Mouse (Mus musculus) hindbrain, embryonic 10.5 days (tissue): ENCODE data around the gene Lpp. TPM values are rescaled to one million over a fixed set of nuclear protein-coding genes. Genes with fewer than 3 reads are reported as not detected.

Experiments used
- DNase-seq: peaks from one replicate; pipeline ENCODE4 v3.0.0-alpha.2; 2017; ENCODE audit warnings: low spot score
- H3K27ac ChIP-seq: fragments of 300-500 bp; sonication (generic); 2 replicates; pipeline ENCODE4 v1.5.1; 2016; ENCODE audit warnings: mild to moderate bottlenecking, moderate library complexity
- H3K27me3 ChIP-seq: fragments of 300-500 bp; sonication (generic); 2 replicates; pipeline ENCODE4 v1.6.1; 2016; ENCODE audit warnings: mild to moderate bottlenecking; ENCODE audit not compliant: poor library complexity, insufficient read depth, severe bottlenecking
- H3K36me3 ChIP-seq: fragments of 300-500 bp; sonication (generic); 2 replicates; pipeline ENCODE4 v1.6.1; 2016; ENCODE audit warnings: mild to moderate bottlenecking, moderate library complexity
- H3K4me1 ChIP-seq: fragments of 300-500 bp; sonication (generic); replicated peaks from 2 replicates; pipeline ENCODE4 v1.6.1; 2016; ENCODE audit warnings: mild to moderate bottlenecking
- H3K4me3 ChIP-seq: fragments of 300-500 bp; sonication (generic); 2 replicates; pipeline ENCODE4 v1.5.1; 2016; ENCODE audit warnings: mild to moderate bottlenecking, moderate library complexity
- H3K9me3 ChIP-seq: fragments of 300-500 bp; sonication (generic); 2 replicates; pipeline ENCODE4 v1.6.1; 2016; ENCODE audit warnings: mild to moderate bottlenecking, moderate library complexity
- WGBS: fragments of 180-500 bp; shearing (Covaris S2); methylation state at CpG from one replicate; pipeline ENCODE4 v1.1.7; 2016; 5-methylcytosine and 5-hydroxymethylcytosine counted together
- polyA plus RNA-seq: library from polyadenylated mRNA; unstranded; fragments of >200 nt; fragmentation: Nextera tagmentation; extraction: Ambion mirVana; gene quantifications from 2 replicates; pipeline ENCODE4 v1.2.1, GENCODE M21; 2016

The Lpp gene
- polyA plus RNA-seq, 1 experiment from 2014 or later = 26.6 TPM

DNA sequence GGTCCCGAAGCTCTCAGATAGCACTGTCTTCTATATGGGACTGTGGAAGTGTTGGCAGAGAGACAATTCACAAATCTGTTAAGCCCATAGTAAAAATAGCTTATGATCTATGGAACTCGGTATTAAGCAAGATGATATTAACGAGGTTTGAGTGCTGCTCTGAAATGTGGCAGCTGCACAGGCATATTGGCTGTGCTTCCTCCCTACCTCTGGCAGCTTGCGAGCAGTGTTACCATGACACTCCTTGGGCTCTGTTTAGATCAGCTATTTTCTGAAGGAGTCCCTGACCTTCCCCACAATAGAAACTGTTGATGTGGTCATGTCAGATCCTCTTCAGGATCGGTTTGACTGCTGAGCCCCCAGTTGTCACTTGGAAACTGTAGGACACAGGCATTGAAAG, 176.4 kb downstream of the Lpp start:
- 79% methylated on average over 5 of the region's 5 CpGs for WGBS
- 0 out of 2 replicates have a peak, but pooled peaks cover 3% of the 10 kb centered on the region for H3K4me1 ChIP-seq
- no peaks in the 10 kb centered on the region for H3K36me3 ChIP-seq
- no peak overlapping the region for H3K4me3 ChIP-seq
- H3K27ac ChIP-seq = no peak overlapping the region
- DNase-seq = no peak
- no peaks in the 10 kb centered on the region for H3K27me3 ChIP-seq
- H3K9me3 ChIP-seq = no peaks in the 10 kb centered on the region

GRCm38 (mm10) chr16:24576999-24577398, 183.7 kb downstream of the Lpp start:
- Histone ChIP-seq H3K4me1 (no peaks in the 10 kb centered on the region), H3K4me3 (no peak overlapping the region), H3K27me3 (no peaks in the 10 kb centered on the region), H3K36me3 (no peaks in the 10 kb centered on the region), H3K9me3 (no peaks in the 10 kb centered on the region), H3K27ac (no peak overlapping the region)
- 96% methylated on average over 2 of the region's 2 CpGs for WGBS
- no peak for DNase-seq

DNA sequence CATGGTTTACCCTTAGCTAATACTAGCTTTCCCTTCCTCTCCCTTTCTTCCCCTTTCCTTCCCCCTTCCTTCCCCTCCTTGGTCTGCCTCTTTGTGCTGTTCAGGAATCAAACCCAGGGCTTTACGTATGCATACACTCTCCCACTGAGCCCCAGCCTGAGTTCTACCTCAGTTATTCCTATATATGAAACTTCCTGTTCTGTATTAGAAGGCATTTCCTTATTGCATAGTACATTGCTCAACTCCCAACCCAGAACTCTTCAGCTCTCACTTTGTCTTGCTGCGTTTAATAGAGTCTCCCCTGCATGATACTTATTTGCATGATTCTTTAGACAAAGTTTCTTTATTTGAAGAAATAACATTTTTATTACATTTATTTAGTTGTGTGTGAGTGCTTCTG, 184.5 kb downstream of the Lpp start:
- WGBS = 83% methylated on average over 2 of the region's 2 CpGs
- H3K4me1 ChIP-seq = no peaks in the 10 kb centered on the region
- no peaks in the 10 kb centered on the region for H3K36me3 ChIP-seq
- H3K4me3 ChIP-seq = no peak overlapping the region
- H3K9me3 ChIP-seq = no peaks in the 10 kb centered on the region
- no peak overlapping the region for H3K27ac ChIP-seq
- no peak for DNase-seq
- H3K27me3 ChIP-seq = no peaks in the 10 kb centered on the region

DNA sequence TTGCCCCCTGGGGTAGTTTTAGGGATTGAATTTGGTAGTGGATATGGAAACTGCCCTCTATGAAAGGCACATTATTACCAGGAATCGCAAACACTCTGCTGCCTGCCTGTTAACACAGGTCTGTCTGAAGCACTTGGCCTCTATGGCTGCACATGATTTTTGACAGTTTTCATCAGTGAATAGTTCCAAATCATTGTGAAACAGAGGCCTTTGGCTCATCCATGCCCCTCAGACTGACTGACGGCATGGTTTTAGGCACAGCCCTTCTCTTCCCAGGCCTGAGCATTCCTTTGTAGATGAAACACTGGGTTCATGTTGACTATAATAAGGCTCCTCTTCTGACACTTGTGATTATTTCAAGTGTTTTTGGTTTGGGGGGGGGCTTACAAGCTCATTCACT, 189.5 kb downstream of the Lpp start:
- Histone ChIP-seq H3K4me3 (no peak overlapping the region), H3K9me3 (no peaks in the 10 kb centered on the region)
- WGBS = 93% methylated on average over 2 of the region's 2 CpGs

GRCm38 (mm10) chr16:24593535-24593934, 200.2 kb downstream of the Lpp start:
- DNase-seq = no peak
- Histone ChIP-seq H3K4me3 (no peak overlapping the region), H3K4me1 (no peaks in the 10 kb centered on the region), H3K27me3 (no peaks in the 10 kb centered on the region), H3K36me3 (no peaks in the 10 kb centered on the region), H3K9me3 (no peaks in the 10 kb centered on the region), H3K27ac (no peak overlapping the region)
- 87% methylated on average over 4 of the region's 4 CpGs for WGBS

More for the DNA sequence above, 189.5 kb downstream of the Lpp start:
- Histone ChIP-seq H3K27ac (no peak overlapping the region), H3K4me1 (no peaks in the 10 kb centered on the region), H3K27me3 (no peaks in the 10 kb centered on the region), H3K36me3 (no peaks in the 10 kb centered on the region)
- DNase-seq = no peak

DNA sequence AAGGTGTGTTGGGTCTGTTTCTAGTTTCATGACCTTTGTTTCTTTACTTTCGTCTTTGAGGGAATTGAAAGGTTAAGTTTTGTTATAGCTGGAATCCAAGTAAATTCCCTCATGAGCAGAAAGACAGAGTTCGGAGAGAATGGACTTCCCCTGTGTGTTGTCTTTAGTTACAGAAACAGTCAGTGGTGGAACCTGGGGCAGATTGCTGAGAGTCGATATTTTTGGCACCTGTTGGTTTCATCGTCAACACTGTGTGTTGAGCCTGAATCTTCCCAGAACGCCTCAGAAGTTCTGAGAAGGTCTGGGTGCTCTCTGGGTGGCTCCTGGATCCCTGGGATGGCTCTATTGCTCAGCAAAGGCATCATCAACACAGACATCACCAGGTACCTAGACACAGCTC, 201.2 kb downstream of the Lpp start:
- 88% methylated on average over 5 of the region's 5 CpGs for WGBS
- no peak overlapping the region for H3K4me3 ChIP-seq
- H3K9me3 ChIP-seq = no peaks in the 10 kb centered on the region
- no peak overlapping the region for H3K27ac ChIP-seq
- no peak for DNase-seq
- H3K27me3 ChIP-seq = no peaks in the 10 kb centered on the region
- no peaks in the 10 kb centered on the region for H3K4me1 ChIP-seq
- H3K36me3 ChIP-seq = no peaks in the 10 kb centered on the region

DNA sequence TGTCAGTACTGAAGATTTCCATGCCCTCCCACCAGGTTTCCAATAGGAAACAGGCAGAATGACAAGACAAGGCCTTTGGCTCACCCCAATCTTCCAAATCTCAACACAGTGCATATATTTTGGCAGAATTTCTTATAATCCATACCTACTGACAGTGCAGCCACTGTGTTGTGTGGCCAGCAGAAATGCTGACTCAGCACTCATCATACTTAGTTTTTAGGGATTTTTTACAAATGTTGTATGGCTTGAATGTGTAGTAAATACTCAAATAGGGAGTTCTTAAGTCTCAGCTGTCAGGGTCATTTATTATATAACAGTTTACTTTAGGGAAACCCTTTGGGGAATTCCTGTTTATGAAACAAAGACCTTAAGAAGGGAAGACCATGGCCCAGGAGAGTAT, 202.2 kb downstream of the Lpp start:
- DNase-seq = no peak
- H3K36me3 ChIP-seq = no peaks in the 10 kb centered on the region
- no peaks in the 10 kb centered on the region for H3K27me3 ChIP-seq

GRCm38 (mm10) chr16:24598567-24598966, 205.3 kb downstream of the Lpp start:
- H3K27ac ChIP-seq = no peak overlapping the region
- H3K36me3 ChIP-seq = no peaks in the 10 kb centered on the region
- H3K9me3 ChIP-seq = no peaks in the 10 kb centered on the region
- WGBS = 86% methylated on average over 7 of the region's 7 CpGs
- no peaks in the 10 kb centered on the region for H3K4me1 ChIP-seq
- DNase-seq = no peak
- H3K4me3 ChIP-seq = no peak overlapping the region
- H3K27me3 ChIP-seq = no peaks in the 10 kb centered on the region

More for the DNA sequence above, 202.2 kb downstream of the Lpp start:
- Histone ChIP-seq H3K4me1 (no peaks in the 10 kb centered on the region), H3K9me3 (no peaks in the 10 kb centered on the region), H3K4me3 (no peak overlapping the region), H3K27ac (no peak overlapping the region)

DNA sequence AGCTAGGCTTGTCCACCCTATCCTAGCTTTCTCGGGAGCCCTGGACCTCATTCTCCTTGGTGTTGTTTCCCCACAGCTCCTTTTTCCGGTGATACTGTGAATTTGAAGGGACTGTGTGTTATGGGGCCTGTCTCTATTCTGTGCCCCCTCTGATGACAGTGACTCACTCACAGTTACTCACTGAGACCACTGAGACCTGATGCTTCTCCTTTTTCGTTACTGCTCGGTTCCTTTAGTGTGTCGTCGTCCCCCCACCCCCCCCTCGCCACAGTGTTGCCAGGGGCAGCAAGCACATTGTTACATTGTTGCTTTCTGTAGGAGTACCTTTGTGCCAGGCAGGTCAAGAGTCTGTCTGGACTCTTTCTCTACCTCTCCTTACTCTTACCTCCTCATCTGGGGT, 206.5 kb downstream of the Lpp start:
- no peaks in the 10 kb centered on the region for H3K36me3 ChIP-seq
- H3K9me3 ChIP-seq = no peaks in the 10 kb centered on the region
- no peaks in the 10 kb centered on the region for H3K27me3 ChIP-seq
- DNase-seq = no peak
- H3K4me3 ChIP-seq = no peak overlapping the region
- H3K4me1 ChIP-seq = no peaks in the 10 kb centered on the region
- WGBS = 80% methylated on average over 7 of the region's 7 CpGs
- H3K27ac ChIP-seq = no peak overlapping the region

DNA sequence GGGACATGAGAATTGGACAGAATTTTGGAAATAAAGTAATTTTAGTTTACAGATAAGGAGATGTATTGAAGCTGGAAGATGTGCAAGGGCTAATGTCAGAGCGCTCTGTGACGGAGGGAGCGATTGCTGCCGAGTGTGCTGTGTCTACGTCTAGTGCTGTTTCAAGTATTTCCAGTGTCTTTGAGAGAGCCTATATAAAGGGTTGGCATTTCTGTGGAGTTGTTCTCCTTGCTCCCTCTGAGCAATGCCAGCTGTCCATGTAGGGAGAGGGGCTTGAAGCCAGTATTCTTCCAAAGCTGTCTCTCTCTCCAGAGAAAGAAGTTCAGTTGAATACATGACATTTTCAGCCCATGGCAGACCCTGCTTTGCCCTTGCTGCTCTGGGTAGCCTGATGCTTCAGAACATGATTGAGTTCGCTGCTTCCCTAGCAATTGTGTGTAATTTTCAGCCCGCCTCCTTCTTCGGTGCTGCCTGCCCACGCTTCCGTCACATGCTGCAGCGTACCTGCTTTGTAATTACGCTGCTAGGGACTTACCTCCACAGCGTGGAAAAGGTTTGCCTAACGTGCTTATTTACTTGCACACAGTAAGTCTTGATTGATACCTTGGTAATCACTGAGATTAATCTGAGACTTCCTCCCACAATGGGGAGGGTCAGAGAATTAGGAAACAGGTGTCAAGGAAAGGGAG, 207.1 kb downstream of the Lpp start:
- no peaks in the 10 kb centered on the region for H3K4me1 ChIP-seq
- no peak overlapping the region for H3K27ac ChIP-seq
- H3K9me3 ChIP-seq = no peaks in the 10 kb centered on the region
- H3K27me3 ChIP-seq = no peaks in the 10 kb centered on the region
- H3K4me3 ChIP-seq = no peak overlapping the region
- WGBS = 93% methylated on average over 14 of the region's 14 CpGs
- H3K36me3 ChIP-seq = no peaks in the 10 kb centered on the region
- no peak for DNase-seq

DNA sequence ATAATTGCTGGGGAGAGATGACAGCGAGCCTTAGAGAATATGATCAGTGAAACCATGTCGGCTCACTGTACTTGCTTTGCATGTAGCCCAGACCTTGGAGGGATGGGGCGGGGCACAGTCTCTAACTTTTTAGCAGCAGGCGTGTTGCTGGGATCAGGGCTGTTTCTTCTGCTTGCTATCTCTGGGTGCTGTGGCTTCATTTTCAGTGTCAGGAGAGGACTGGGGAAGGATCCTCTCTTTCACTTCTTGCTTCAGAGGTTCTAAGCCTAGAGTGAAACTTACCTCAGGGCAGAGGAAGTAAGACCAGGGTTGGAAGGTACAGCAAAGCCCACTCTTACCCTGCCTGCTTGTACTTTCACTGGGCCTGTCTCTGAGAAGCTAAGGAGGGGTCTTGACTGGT, 210.0 kb downstream of the Lpp start:
- Histone ChIP-seq H3K4me1 (no peaks in the 10 kb centered on the region), H3K4me3 (no peak overlapping the region), H3K27ac (no peak overlapping the region), H3K9me3 (no peaks in the 10 kb centered on the region), H3K36me3 (no peaks in the 10 kb centered on the region), H3K27me3 (no peaks in the 10 kb centered on the region)
- WGBS = 92% methylated on average over 4 of the region's 4 CpGs
- no peak for DNase-seq

DNA sequence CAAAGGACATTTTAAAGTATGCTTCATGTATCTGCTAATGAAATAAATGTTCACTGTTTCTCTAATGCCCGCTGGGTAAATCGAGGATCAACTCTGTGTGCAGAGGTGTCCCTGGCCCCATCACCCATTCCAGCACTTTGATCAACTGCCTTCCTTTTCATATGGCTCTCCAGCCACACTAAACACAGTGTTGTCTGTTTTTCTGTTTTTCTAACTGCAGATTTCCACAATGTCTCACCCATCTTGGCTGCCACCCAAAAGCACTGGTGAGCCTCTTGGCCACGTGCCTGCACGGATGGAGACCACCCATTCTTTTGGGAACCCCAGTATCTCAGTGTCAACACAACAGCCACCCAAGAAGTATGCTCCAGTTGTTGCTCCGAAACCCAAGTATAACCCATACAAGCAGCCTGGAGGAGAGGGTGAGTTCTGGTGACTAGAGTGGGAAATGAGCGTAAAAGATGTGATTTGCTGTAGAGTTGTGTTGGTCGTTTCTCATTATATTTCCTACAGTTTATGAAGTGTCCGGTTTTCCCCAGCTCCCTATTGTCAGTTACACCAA, 214.7 kb downstream of the Lpp start:
- Histone ChIP-seq H3K27me3 (no peaks in the 10 kb centered on the region), H3K4me3 (no peak overlapping the region), H3K9me3 (no peaks in the 10 kb centered on the region), H3K4me1 (no peaks in the 10 kb centered on the region), H3K27ac (no peak overlapping the region), H3K36me3 (no peaks in the 10 kb centered on the region)
- no peak for DNase-seq
- whole genome bisulfite sequencing = 94% methylated on average over 8 of the region's 8 CpGs

DNA sequence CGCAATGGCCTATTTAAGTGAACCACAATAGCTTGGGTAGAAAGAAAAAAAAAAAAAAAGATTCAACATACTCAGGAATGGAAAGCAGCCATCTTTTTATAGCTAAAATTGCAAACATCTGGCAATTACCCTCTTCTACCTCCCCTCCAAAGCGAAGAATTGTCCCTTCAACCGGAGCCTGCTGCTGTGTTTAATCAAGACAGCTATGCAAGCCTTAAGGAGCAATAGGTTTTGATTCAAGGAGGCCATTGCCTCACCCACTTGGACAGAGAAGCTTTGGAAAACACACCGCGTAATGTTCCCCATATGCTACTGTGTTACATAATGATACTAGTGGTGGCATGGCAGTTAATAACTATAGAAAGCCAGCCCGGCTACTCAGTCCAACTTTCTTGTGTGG, 226.2 kb downstream of the Lpp start:
- no peak for DNase-seq

DNA sequence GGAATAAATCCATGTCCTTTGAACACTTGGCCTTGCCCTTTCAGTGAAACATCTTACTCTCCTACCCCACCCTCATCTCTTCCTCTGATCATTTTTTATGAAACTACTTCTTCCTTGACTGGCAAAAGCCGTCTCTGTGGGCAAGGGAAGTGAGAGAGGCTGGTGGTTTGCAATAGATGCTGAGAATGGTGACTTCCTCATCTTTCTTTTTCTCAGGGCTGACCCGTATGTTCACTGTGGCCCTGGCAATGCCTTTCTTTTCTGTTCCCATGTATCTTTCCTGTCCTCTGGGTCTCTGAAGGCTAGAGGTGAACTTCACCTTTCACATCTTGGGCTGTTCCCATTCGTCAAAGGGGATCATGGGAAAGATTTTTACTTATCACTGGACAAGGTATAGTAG, 226.7 kb downstream of the Lpp start:
- DNase-seq = no peak
- Histone ChIP-seq H3K4me1 (peaks cover 3% of the 10 kb centered on the region; the same call in 1 of the 2 replicates), H3K27ac (no peak overlapping the region), H3K36me3 (no peaks in the 10 kb centered on the region), H3K4me3 (no peak overlapping the region), H3K9me3 (no peaks in the 10 kb centered on the region), H3K27me3 (no peaks in the 10 kb centered on the region)
- 90% methylated on average over 3 of the region's 3 CpGs for WGBS

More for the DNA sequence above, 226.2 kb downstream of the Lpp start:
- WGBS = 84% methylated on average over 6 of the region's 6 CpGs
- Histone ChIP-seq H3K27ac (no peak overlapping the region), H3K9me3 (no peaks in the 10 kb centered on the region), H3K4me3 (no peak overlapping the region), H3K36me3 (no peaks in the 10 kb centered on the region), H3K27me3 (no peaks in the 10 kb centered on the region), H3K4me1 (peaks cover 3% of the 10 kb centered on the region; the same call in 1 of the 2 replicates)
